Mouse (Mus musculus) kidney, embryonic 16.5 days (tissue): ENCODE data around the gene Focad. TPM values are rescaled to one million over a fixed set of nuclear protein-coding genes. Genes with fewer than 3 reads are reported as not detected.

Experiments used
- ATAC-seq: fragments of 200-750 bp; cut with Nextera tagmentation; 2 replicates; pipeline ENCODE4 v1.8.0; 2017; ENCODE audit warnings: moderate TSS enrichment; ENCODE audit not compliant: low FRiP score, low TSS enrichment
- H3K27ac ChIP-seq: fragments of 300-500 bp; sonication (generic); 2 replicates; pipeline ENCODE4 v1.5.1; 2014; ENCODE audit warnings: low read length
- H3K27me3 ChIP-seq: fragments of 300-500 bp; sonication (generic); 2 replicates; pipeline ENCODE4 v1.6.1; 2014; ENCODE audit warnings: low read length, control low read depth, mixed read lengths; ENCODE audit not compliant: insufficient read depth
- H3K36me3 ChIP-seq: fragments of 300-500 bp; sonication (generic); 2 replicates; pipeline ENCODE4 v1.6.1; 2014; ENCODE audit warnings: low read length, control low read depth, mixed read lengths; ENCODE audit not compliant: insufficient read depth
- H3K4me1 ChIP-seq: fragments of 300-500 bp; sonication (generic); 2 replicates; pipeline ENCODE4 v1.6.1; 2014; ENCODE audit warnings: low read length, control low read depth, mixed read lengths; ENCODE audit not compliant: insufficient read depth
- H3K4me2 ChIP-seq: fragments of 300-500 bp; sonication (generic); replicated peaks from 2 replicates; pipeline ENCODE4 v1.6.1; 2014; ENCODE audit warnings: low read depth, low read length
- H3K4me3 ChIP-seq: fragments of 300-500 bp; sonication (generic); 2 replicates; pipeline ENCODE4 v1.5.1; 2014; ENCODE audit warnings: mild to moderate bottlenecking, low read length
- H3K9ac ChIP-seq: fragments of 300-500 bp; sonication (generic); replicated peaks from 2 replicates; pipeline ENCODE4 v1.6.1; 2014; ENCODE audit warnings: low read length
- H3K9me3 ChIP-seq: fragments of 300-500 bp; sonication (generic); 2 replicates; pipeline ENCODE4 v1.6.1; 2016; ENCODE audit warnings: low read length, control low read depth
- WGBS: fragments of 180-500 bp; shearing (Covaris S2); extraction: QIAGEN DNeasy Blood & Tissue Kit; methylation state at CpG from one replicate; pipeline ENCODE4 v1.1.7; 2014; 5-methylcytosine and 5-hydroxymethylcytosine counted together
- polyA plus RNA-seq: library from polyadenylated mRNA; unstranded; fragments of >200 nt; fragmentation: Nextera tagmentation; extraction: Ambion mirVana; gene quantifications from 2 replicates; pipeline ENCODE4 v1.2.1, GENCODE M21; 2015

The Focad gene
- polyA plus RNA-seq, 1 experiment from 2014 or later, result 15.5 TPM

DNA sequence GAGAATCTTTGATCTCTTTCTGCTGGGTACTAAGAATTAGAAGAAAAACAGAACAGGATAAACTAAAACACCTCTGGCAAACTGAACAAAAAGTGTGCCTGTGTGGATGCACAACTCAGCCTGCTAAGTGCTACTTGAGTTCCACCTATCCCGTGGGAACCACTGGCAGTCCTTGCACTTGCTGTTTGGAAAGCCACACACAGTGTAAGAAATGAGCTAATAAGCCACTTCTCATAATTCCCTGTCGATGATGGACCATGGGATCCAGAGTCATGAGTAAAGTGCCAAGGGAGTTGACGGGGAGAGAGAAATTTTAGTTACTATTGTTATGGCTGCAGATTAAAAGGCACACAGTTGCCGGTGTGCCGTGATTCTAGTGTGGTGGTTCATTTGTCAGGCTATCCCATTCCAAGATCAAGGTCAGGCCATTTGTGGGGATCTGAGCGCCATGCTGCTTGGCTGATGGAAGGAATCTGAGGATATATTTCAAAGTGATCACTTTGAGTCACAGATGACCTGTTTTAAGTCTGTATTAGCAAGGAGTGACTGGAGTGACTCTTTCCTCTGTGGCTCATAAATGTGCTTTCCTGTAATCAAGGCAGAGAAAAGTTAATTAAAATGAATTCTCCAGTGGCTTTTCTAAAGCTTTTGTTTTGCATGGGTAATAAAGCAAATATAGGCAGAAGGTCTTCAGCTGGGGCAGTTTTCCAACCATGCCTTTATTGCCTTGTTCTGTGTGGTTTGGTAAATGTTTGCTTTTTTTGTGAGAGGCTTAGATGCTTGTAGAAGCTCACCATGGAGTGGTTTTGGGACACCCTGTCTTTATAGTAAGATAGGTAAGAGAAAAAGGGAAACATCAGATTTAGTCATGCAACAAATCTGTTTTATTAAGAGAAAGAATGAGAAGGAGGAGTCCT, 80.9 kb downstream of the Focad start:
- Histone ChIP-seq H3K4me1 (peaks cover 6% of the 10 kb centered on the region; the same call in 1 of the 2 replicates), H3K9me3 (no peaks in the 10 kb centered on the region), H3K27ac (no peak overlapping the region), H3K27me3 (no peaks in the 10 kb centered on the region), H3K4me2 (no peak overlapping the region), H3K36me3 (no peaks in the 10 kb centered on the region), H3K9ac (no peak overlapping the region), H3K4me3 (no peak overlapping the region)
- peak; percentile 76; the same call in 1 of the 2 replicates for ATAC-seq
- WGBS, result 46% methylated on average over 6 of the region's 6 CpGs

DNA sequence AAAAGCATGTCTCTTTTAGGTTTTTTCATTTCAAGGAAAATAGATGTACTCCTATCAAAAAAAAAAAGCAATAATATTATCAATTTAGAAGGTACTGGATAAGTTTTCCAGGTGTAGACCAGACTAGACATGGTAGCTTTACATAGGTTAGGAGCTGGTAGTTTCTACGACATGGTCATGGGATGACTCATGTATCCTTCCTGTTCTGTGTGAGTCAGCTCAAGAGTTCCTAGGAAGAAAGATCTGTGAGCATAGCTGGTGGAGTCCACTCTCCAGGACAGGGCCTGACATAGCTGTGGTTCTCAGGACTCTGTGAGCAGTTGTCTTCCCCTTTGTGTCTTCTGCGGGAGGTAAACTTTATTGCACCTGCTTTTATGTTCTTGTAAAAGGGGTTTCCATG, 84.9 kb downstream of the Focad start:
- Histone ChIP-seq H3K4me1 (peaks cover 6% of the 10 kb centered on the region; the same call in 1 of the 2 replicates), H3K27ac (no peak overlapping the region), H3K9ac (no peak overlapping the region), H3K9me3 (no peaks in the 10 kb centered on the region), H3K36me3 (0 out of 2 replicates have a peak, but pooled peaks cover 3% of the 10 kb centered on the region), H3K4me3 (no peak overlapping the region), H3K27me3 (no peaks in the 10 kb centered on the region), H3K4me2 (no peak overlapping the region)
- WGBS, result 73% methylated on average over 2 of the region's 2 CpGs
- no peak for ATAC-seq

DNA sequence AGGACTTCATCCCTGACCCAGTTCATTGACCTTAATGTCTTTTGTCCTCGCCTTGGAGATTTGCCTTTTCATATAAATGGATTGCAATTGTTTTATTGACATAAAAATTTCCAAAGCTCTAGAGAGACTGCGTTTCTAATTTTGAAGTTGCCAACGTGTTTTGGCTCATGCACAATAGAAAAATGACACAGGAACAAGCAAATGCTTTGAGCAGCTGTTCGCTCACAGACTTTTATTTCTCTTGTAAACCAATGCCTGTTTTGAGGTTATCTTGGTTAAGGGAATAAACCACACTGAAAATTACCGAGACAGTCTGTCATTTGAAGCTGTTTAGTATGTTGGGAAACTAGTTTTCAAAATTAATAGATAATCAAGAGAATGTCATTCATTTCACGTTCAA, 89.9 kb downstream of the Focad start:
- Histone ChIP-seq H3K4me2 (no peak overlapping the region), H3K4me3 (no peak overlapping the region), H3K9ac (no peak overlapping the region), H3K9me3 (no peaks in the 10 kb centered on the region), H3K27ac (no peak overlapping the region), H3K4me1 (no peaks in the 10 kb centered on the region), H3K36me3 (0 out of 2 replicates have a peak, but pooled peaks cover 3% of the 10 kb centered on the region), H3K27me3 (no peaks in the 10 kb centered on the region)
- WGBS, result 70% methylated on average over 6 of the region's 6 CpGs
- no peak for ATAC-seq

GRCm38 (mm10) chr4:88185872-88186426, 91.5 kb downstream of the Focad start:
- no peak for ATAC-seq
- no peaks in the 10 kb centered on the region for H3K27me3 ChIP-seq
- no peak overlapping the region for H3K4me2 ChIP-seq
- H3K9ac ChIP-seq, result no peak overlapping the region
- no peaks in the 10 kb centered on the region for H3K4me1 ChIP-seq
- H3K27ac ChIP-seq, result no peak overlapping the region
- H3K9me3 ChIP-seq, result no peaks in the 10 kb centered on the region
- no peak overlapping the region for H3K4me3 ChIP-seq
- WGBS, result 82% methylated on average over 6 of the region's 6 CpGs
- 0 out of 2 replicates have a peak, but pooled peaks cover 3% of the 10 kb centered on the region for H3K36me3 ChIP-seq

DNA sequence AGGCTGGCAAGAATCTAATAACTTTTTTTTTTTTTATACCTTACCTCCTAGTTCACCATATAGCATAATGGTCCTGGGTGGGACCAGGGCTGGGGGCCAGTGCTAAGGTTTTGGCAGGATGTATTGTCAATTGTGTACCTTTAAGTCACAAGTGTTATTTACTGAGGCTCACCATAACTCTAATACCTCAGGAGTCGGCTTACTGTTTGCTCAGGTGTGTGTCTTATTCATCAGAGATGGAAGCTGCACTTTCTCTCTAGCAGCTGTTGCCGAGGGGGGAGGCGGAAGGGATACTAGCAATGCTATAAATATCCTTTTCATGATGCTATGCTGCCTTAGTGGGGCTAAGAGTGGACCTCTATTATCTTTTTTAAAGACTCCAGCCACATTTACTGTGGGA, 93.2 kb downstream of the Focad start:
- 47% methylated on average over 3 of the region's 3 CpGs for WGBS
- no peaks in the 10 kb centered on the region for H3K9me3 ChIP-seq
- H3K4me1 ChIP-seq, result no peaks in the 10 kb centered on the region
- no peak overlapping the region for H3K9ac ChIP-seq
- no peaks in the 10 kb centered on the region for H3K27me3 ChIP-seq
- H3K27ac ChIP-seq, result no peak overlapping the region
- no peak overlapping the region for H3K4me3 ChIP-seq
- 0 out of 2 replicates have a peak, but pooled peaks cover under 1% of the 10 kb centered on the region for H3K36me3 ChIP-seq
- no peak for ATAC-seq
- H3K4me2 ChIP-seq, result no peak overlapping the region

GRCm38 (mm10) chr4:88189495-88189894, 95.1 kb downstream of the Focad start:
- H3K9ac ChIP-seq, result no peak overlapping the region
- ATAC-seq, result no peak
- no peak overlapping the region for H3K27ac ChIP-seq
- no peaks in the 10 kb centered on the region for H3K9me3 ChIP-seq
- H3K36me3 ChIP-seq, result no peaks in the 10 kb centered on the region
- H3K4me1 ChIP-seq, result no peaks in the 10 kb centered on the region
- no peaks in the 10 kb centered on the region for H3K27me3 ChIP-seq
- no peak overlapping the region for H3K4me2 ChIP-seq
- no peak overlapping the region for H3K4me3 ChIP-seq
- WGBS, result 91% methylated on average over 1 of the region's 1 CpGs

DNA sequence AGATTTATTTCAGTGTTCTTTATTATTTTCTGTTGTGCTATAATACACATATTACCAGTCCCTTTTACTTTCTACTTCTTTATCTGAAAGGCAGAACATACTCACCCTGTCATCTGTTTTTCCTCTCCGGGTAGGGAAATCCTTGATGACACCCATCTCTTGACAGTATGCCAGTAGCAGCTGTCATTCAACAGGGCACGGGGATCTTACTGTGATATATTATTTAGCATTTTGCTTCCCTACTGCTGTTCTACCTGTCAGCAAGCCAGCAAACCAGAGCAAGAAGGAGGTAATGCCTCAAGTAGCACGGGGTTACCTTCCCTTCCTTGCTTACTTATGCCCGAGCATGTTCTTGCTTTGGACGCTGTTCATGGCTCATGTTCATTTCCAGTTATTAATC, 99.8 kb downstream of the Focad start:
- H3K27me3 ChIP-seq, result no peaks in the 10 kb centered on the region
- H3K4me3 ChIP-seq, result no peak overlapping the region
- H3K4me1 ChIP-seq, result no peaks in the 10 kb centered on the region
- WGBS, result 82% methylated on average over 5 of the region's 5 CpGs
- H3K4me2 ChIP-seq, result no peak overlapping the region
- no peaks in the 10 kb centered on the region for H3K9me3 ChIP-seq
- no peak for ATAC-seq
- H3K36me3 ChIP-seq, result no peaks in the 10 kb centered on the region
- no peak overlapping the region for H3K9ac ChIP-seq
- no peak overlapping the region for H3K27ac ChIP-seq

DNA sequence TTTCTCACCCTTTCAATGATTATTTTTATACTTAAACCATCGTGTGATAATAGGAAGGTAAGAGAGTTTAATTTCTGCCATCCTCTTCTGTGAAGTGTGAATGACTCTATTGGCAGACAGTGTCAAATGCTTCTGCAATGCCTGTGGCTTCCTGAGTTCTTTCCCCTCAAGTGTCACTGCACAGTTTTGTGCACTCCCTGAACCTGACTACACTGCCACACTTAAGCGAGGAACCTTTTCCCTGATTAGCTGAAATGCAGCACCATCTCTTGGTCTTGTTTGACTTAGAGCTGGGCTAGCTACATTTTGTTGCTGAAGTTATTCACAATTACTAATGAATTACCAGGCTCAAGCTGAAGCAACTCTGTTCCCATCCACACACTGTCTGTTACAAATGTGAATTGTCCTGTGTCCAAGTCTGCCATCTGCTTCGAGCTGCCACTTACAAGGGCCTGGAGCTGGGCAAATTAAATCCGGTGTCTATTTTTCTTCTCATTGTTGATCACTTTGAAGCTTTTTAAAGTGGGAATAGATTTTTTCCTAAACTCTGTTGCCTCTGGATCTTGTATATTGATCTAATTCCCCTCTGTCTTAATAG, 101.6 kb downstream of the Focad start:
- H3K36me3 ChIP-seq, result no peaks in the 10 kb centered on the region
- no peaks in the 10 kb centered on the region for H3K4me1 ChIP-seq
- H3K27me3 ChIP-seq, result no peaks in the 10 kb centered on the region
- H3K4me2 ChIP-seq, result no peak overlapping the region
- H3K4me3 ChIP-seq, result no peak overlapping the region
- WGBS, result 79% methylated on average over 4 of the region's 4 CpGs
- no peak overlapping the region for H3K27ac ChIP-seq
- H3K9me3 ChIP-seq, result no peaks in the 10 kb centered on the region
- no peak overlapping the region for H3K9ac ChIP-seq
- no peak for ATAC-seq

- H3K4me1 ChIP-seq, result no peaks in the 10 kb centered on the region
- H3K9ac ChIP-seq, result no peak overlapping the region
- H3K4me3 ChIP-seq, result no peak overlapping the region
- H3K27ac ChIP-seq, result no peak overlapping the region
- no peak for ATAC-seq
- H3K4me2 ChIP-seq, result no peak overlapping the region
- no peaks in the 10 kb centered on the region for H3K27me3 ChIP-seq
- no peaks in the 10 kb centered on the region for H3K36me3 ChIP-seq
- H3K9me3 ChIP-seq, result no peaks in the 10 kb centered on the region
- 82% methylated on average over 4 of the region's 4 CpGs for whole genome bisulfite sequencing
Measured at GRCm38 (mm10) chr4:88196500-88196912, 102.1 kb downstream of the Focad start.
